17 mouse cellular contexts compared by ENCODE assay signal in the genomic region with DNA sequence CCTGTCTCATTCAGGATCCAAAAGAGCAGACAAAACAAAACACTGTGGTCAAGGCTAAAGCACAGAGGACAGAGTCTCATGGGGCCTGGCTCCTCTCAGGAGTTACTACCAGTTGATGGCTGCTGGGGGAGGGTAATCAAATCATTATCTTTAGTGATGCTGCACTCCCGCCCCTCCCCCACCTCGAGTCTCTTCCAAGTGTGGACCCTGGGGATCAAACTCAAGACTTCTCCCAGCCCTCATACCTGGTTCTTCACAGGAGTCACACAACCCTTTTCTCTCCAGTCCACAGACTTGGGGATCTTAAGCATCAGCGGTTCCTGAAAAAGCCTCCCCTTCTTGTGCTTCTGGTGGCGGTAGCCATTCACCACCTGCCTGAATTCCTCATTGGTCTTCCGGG. TPM values are rescaled to one million over a fixed set of nuclear protein-coding genes. Genes with fewer than 3 reads are reported as not detected.
DNase-seq lines count a peak whose midpoint lies in the region; ATAC-seq and TF ChIP-seq lines count a peak whose summit lies in the region.
"Had no signal": no experiment of that assay in that cellular context is flagged by ENCODE, and none has a peak within 500 bp of the region (broad histone marks: within the 10 kb centered on the region; RNA-seq: fewer than 3 reads in every experiment).

No protein-coding gene starts in this region.

- H3K79me2 ChIP-seq in liver, adult 2 months (ENCODE audit: control insufficient read depth, insufficient read depth, low read length), result peaks cover 9% of the 10 kb centered on the region; the same call in 1 of the 2 replicates

- peaks cover 63% of the 10 kb centered on the region for H3K36me3 ChIP-seq in heart, embryonic 13.5 days
- H3K36me3 ChIP-seq in liver, adult 2 months (ENCODE audit: control insufficient read depth, insufficient read depth, low read length), result peaks cover 56% of the 10 kb centered on the region

- no peak overlapping the region; the same call in 1 of the 2 replicates for H3K4me2 ChIP-seq in heart, embryonic 13.5 days
- H3K4me2 ChIP-seq: embryonic facial prominence, embryonic 12.5 days; forebrain, embryonic 15.5 days; hindbrain, embryonic 15.5 days had no signal

- WGBS in heart, embryonic 13.5 days, result 84% methylated on average over 5 of the region's 5 CpGs
- WGBS in liver, adult 2 months, result 86% methylated on average over 5 of the region's 5 CpGs

- no peak overlapping the region for H3K9ac ChIP-seq in heart, embryonic 13.5 days
- no peak overlapping the region for H3K9ac ChIP-seq in liver, adult 2 months (ENCODE audit: low read depth, low read length)
- H3K9ac ChIP-seq: embryonic facial prominence, embryonic 12.5 days; forebrain, embryonic 15.5 days; hindbrain, embryonic 15.5 days had no signal

- TF ChIP-seq CTCF in liver, adult 2 months (IDR thresholded peaks at IDR 0.05; ENCODE audit: low read depth, low read length), result no peak

- no peak for ATAC-seq in heart, embryonic 13.5 days (ENCODE audit: extremely low read depth, insufficient number of reproducible peaks, low FRiP score, low TSS enrichment)
- ATAC-seq: forebrain, embryonic 15.5 days; inflammation-experienced regulatory T-cells, adult 6 months had no signal

- H3K4me3 ChIP-seq in heart, embryonic 13.5 days, result 0 out of 2 replicates have a peak overlapping the region, but pooled peaks have one; percentile 94
- no peak overlapping the region for H3K4me3 ChIP-seq in liver, adult 2 months (ENCODE audit: insufficient read depth, low read depth, low read length)
- H3K4me3 ChIP-seq: embryonic facial prominence, embryonic 12.5 days; forebrain, embryonic 15.5 days; hindbrain, embryonic 15.5 days had no signal

- H3K4me1 ChIP-seq in heart, embryonic 13.5 days, result peaks cover 23% of the 10 kb centered on the region
- H3K4me1 ChIP-seq in liver, adult 2 months (ENCODE audit: control insufficient read depth, insufficient read depth, low read length), result peaks cover 27% of the 10 kb centered on the region

- H3K27ac ChIP-seq in heart, embryonic 13.5 days (replicated peaks), result no peak overlapping the region
- peak overlapping the region; percentile 41; the same call in 1 of the 2 replicates for H3K27ac ChIP-seq in liver, adult 2 months (replicated peaks; ENCODE audit: insufficient read depth, low read depth, low read length)
- H3K27ac ChIP-seq: embryonic facial prominence, embryonic 12.5 days; forebrain, embryonic 15.5 days; hindbrain, embryonic 15.5 days had no signal

- TF ChIP-seq POLR2A in liver, adult 2 months (IDR thresholded peaks at IDR 0.05; ENCODE audit: extremely low read depth, insufficient read depth, low read length), result no peak

- no peak for DNase-seq in heart, postnatal 14 days
- DNase-seq in liver, adult 2 months (ENCODE audit: extremely low read depth, low read depth, low spot score), result peak; percentile 46
- no peak for DNase-seq in liver
- DNase-seq in testis, postnatal 10 days (ENCODE audit: low spot score), result peak; percentile 61
- no peak for DNase-seq in testis, postnatal 14 days (ENCODE audit: low spot score)
- DNase-seq in right cerebral cortex, postnatal 36 days (ENCODE audit: low spot score in 2 of 2), result no peak
- DNase-seq: adrenal gland, adult 2 months; adrenal gland, postnatal 25 days; cerebellum, adult 8-10 months; gastrocnemius, postnatal 36 days; heart, adult 18-20 months; heart, postnatal 10 days had no signal

- H3K27me3 ChIP-seq in heart, embryonic 13.5 days (replicated peaks), result no peaks in the 10 kb centered on the region
- no peaks in the 10 kb centered on the region for H3K27me3 ChIP-seq in liver, adult 2 months (ENCODE audit: control insufficient read depth, insufficient read depth, low read length)
- H3K27me3 ChIP-seq: embryonic facial prominence, embryonic 12.5 days; forebrain, embryonic 15.5 days; hindbrain, embryonic 15.5 days had no signal

- H3K9me3 ChIP-seq in heart, embryonic 13.5 days, result no peaks in the 10 kb centered on the region
- H3K9me3 ChIP-seq: embryonic facial prominence, embryonic 12.5 days; forebrain, embryonic 15.5 days; hindbrain, embryonic 15.5 days had no signal

- intact Hi-C loops in heart, postnatal 14 days (cut with DNase I), result loop anchor here (2.0 kb wide), 1 partner anchor 53 kb away; no protein-coding TSS in a partner anchor

RNA-seq across cellular contexts. Expression of gene Ctsl, which starts 3.1 kb away (rescaled TPM):
- polyA plus RNA-seq in heart, embryonic 13.5 days (2015; fragmentation: Nextera tagmentation; extraction: Ambion mirVana), result 257 and 294 TPM in 2 replicates
- total RNA-seq in heart, postnatal 14 days (2021), result 100 to 1,000 TPM; 260 to 267 TPM
- 624 and 654 TPM in 2 replicates for total RNA-seq in liver, adult 2 months (2014; rRNA removed)
- 252 and 300 TPM in 2 replicates for polyA plus RNA-seq in liver, adult 2 months (2012; rRNA removed)

RNA-seq across cellular contexts. Expression of gene Aaed1, which starts 55.1 kb away (rescaled TPM):
- polyA plus RNA-seq in heart, embryonic 13.5 days (2015; fragmentation: Nextera tagmentation; extraction: Ambion mirVana), result 62.9 and 68.6 TPM in 2 replicates
- total RNA-seq in heart, postnatal 14 days (2021), result 10 to 100 TPM; 51.9 to 58.6 TPM
- total RNA-seq in liver, adult 2 months (2014; rRNA removed), result 83.4 and 84.2 TPM in 2 replicates
- polyA plus RNA-seq in liver, adult 2 months (2012; rRNA removed), result 20.8 and 21.1 TPM in 2 replicates

Comparison
In these comparisons a context has a peak if more than half of its experiments do, and no peak if none do; other contexts are left out.
1. DNase-seq: peak in liver, adult 2 months (single experiment) and testis, postnatal 10 days (single experiment); none in heart, postnatal 14 days (0 of 2), liver (single experiment), testis, postnatal 14 days (single experiment) and right cerebral cortex, postnatal 36 days (0 of 2).